Mouse (Mus musculus) E14TG2a.4 (cell line): Measurements from ENCODE around the gene H2afy.

ENCODE experiments used
- CTCF ChIP-seq: conservative IDR thresholded peaks from 2 replicates; pipeline ENCODE4 v1.5.1; 2014; ENCODE audit warnings: low read length
- NANOG ChIP-seq: IDR thresholded peaks from 2 replicates; pipeline ENCODE4 v1.6.1; 2014; ENCODE audit warnings: borderline replicate concordance, low read length, mixed read lengths
- POU5F1 ChIP-seq: IDR thresholded peaks from 2 replicates; pipeline ENCODE4 v1.6.1; 2014; ENCODE audit warnings: low read length, borderline replicate concordance

GRCm38 (mm10) chr13:56073186-56073585 is 63.0 kb downstream of the H2afy start:
- TF ChIP-seq CTCF (no peak), POU5F1 (no peak), NANOG (no peak)
